Mouse (Mus musculus): Measurements from ENCODE around the gene Gucy2g. TPM values are rescaled to one million over a fixed set of nuclear protein-coding genes. Genes with fewer than 3 reads are reported as not detected.

Gene Gucy2g
- polyA plus RNA-seq, 1 experiment from 2014 or later, result 0.06 TPM

- Histone ChIP-seq H3K9ac (ENCODE audit: low read depth, low read length) (no peak overlapping the region), H3K9me3 (ENCODE audit: control insufficient read depth, low read length) (no peaks in the 10 kb centered on the region), H3K27ac (replicated peaks; ENCODE audit: low read depth, low read length) (no peak overlapping the region), H3K4me1 (ENCODE audit: control insufficient read depth, insufficient read depth, low read length) (no peaks in the 10 kb centered on the region), H3K4me2 (ENCODE audit: low read depth, low read length) (no peak overlapping the region), H3K36me3 (ENCODE audit: control insufficient read depth, insufficient read depth, low read length) (no peaks in the 10 kb centered on the region), H3K4me3 (ENCODE audit: low read depth, low read length) (no peak overlapping the region), H3K27me3 (replicated peaks; ENCODE audit: control insufficient read depth, insufficient read depth, low read length) (no peaks in the 10 kb centered on the region)
- DNase-seq (ENCODE audit: low spot score), result no peak
- no peak for ATAC-seq (ENCODE audit: low read depth)
- 63% methylated on average over 2 of the region's 2 CpGs for WGBS
These were observed 49.4 kb downstream of the Gucy2g start for GRCm38 (mm10) chr19:55191596-55191995.

- H3K4me2 ChIP-seq (ENCODE audit: low read depth, low read length), result no peak overlapping the region
- no peak overlapping the region for H3K27ac ChIP-seq (replicated peaks; ENCODE audit: low read depth, low read length)
- no peaks in the 10 kb centered on the region for H3K9me3 ChIP-seq (ENCODE audit: control insufficient read depth, low read length)
- no peaks in the 10 kb centered on the region for H3K4me1 ChIP-seq (ENCODE audit: control insufficient read depth, insufficient read depth, low read length)
- H3K9ac ChIP-seq (ENCODE audit: low read depth, low read length), result no peak overlapping the region
- ATAC-seq (ENCODE audit: low read depth) (no peak), DNase-seq (ENCODE audit: low spot score) (no peak)
- H3K36me3 ChIP-seq (ENCODE audit: control insufficient read depth, insufficient read depth, low read length), result no peaks in the 10 kb centered on the region
- WGBS, result 79% methylated on average over 5 of the region's 5 CpGs
- H3K27me3 ChIP-seq (replicated peaks; ENCODE audit: control insufficient read depth, insufficient read depth, low read length), result no peaks in the 10 kb centered on the region
- no peak overlapping the region for H3K4me3 ChIP-seq (ENCODE audit: low read depth, low read length)
These were observed 51.0 kb downstream of the Gucy2g start for GRCm38 (mm10) chr19:55190065-55190464.

- no peak for ATAC-seq (ENCODE audit: low read depth)
- Histone ChIP-seq H3K9me3 (ENCODE audit: control insufficient read depth, low read length) (no peaks in the 10 kb centered on the region), H3K27me3 (replicated peaks; ENCODE audit: control insufficient read depth, insufficient read depth, low read length) (no peaks in the 10 kb centered on the region), H3K4me1 (ENCODE audit: control insufficient read depth, insufficient read depth, low read length) (no peaks in the 10 kb centered on the region), H3K36me3 (ENCODE audit: control insufficient read depth, insufficient read depth, low read length) (no peaks in the 10 kb centered on the region), H3K9ac (ENCODE audit: low read depth, low read length) (no peak overlapping the region), H3K4me2 (ENCODE audit: low read depth, low read length) (no peak overlapping the region), H3K27ac (replicated peaks; ENCODE audit: low read depth, low read length) (no peak overlapping the region), H3K4me3 (ENCODE audit: low read depth, low read length) (no peak overlapping the region)
- WGBS, result 42% methylated on average over 3 of the region's 3 CpGs
- DNase-seq (ENCODE audit: low spot score), result no peak
These were observed 55.4 kb downstream of the Gucy2g start for GRCm38 (mm10) chr19:55185651-55186050.

- H3K27me3 ChIP-seq (replicated peaks; ENCODE audit: control insufficient read depth, insufficient read depth, low read length), result no peaks in the 10 kb centered on the region
- no peak overlapping the region for H3K27ac ChIP-seq (replicated peaks; ENCODE audit: low read depth, low read length)
- H3K9me3 ChIP-seq (ENCODE audit: control insufficient read depth, low read length), result no peaks in the 10 kb centered on the region
- H3K4me3 ChIP-seq (ENCODE audit: low read depth, low read length), result no peak overlapping the region
- no peak overlapping the region for H3K9ac ChIP-seq (ENCODE audit: low read depth, low read length)
- ATAC-seq (ENCODE audit: low read depth) (no peak), DNase-seq (ENCODE audit: low spot score) (peak; percentile 17)
- H3K4me2 ChIP-seq (ENCODE audit: low read depth, low read length), result no peak overlapping the region
- H3K4me1 ChIP-seq (ENCODE audit: control insufficient read depth, insufficient read depth, low read length), result no peaks in the 10 kb centered on the region
- WGBS, result 71% methylated on average over 7 of the region's 7 CpGs
- no peaks in the 10 kb centered on the region for H3K36me3 ChIP-seq (ENCODE audit: control insufficient read depth, insufficient read depth, low read length)
These were observed 56.0 kb downstream of the Gucy2g start for GRCm38 (mm10) chr19:55185074-55185473.

GRCm38 (mm10) chr19:55184442-55184841 is 56.6 kb downstream of the Gucy2g start:
- no peak overlapping the region for H3K4me3 ChIP-seq (ENCODE audit: low read depth, low read length)
- ATAC-seq (ENCODE audit: low read depth), result no peak
- no peak overlapping the region for H3K27ac ChIP-seq (replicated peaks; ENCODE audit: low read depth, low read length)
- H3K9me3 ChIP-seq (ENCODE audit: control insufficient read depth, low read length), result no peaks in the 10 kb centered on the region
- DNase-seq (ENCODE audit: low spot score), result no peak
- H3K4me1 ChIP-seq (ENCODE audit: control insufficient read depth, insufficient read depth, low read length), result no peaks in the 10 kb centered on the region
- H3K9ac ChIP-seq (ENCODE audit: low read depth, low read length), result no peak overlapping the region
- no peaks in the 10 kb centered on the region for H3K36me3 ChIP-seq (ENCODE audit: control insufficient read depth, insufficient read depth, low read length)
- no peak overlapping the region for H3K4me2 ChIP-seq (ENCODE audit: low read depth, low read length)
- 65% methylated on average over 7 of the region's 7 CpGs for WGBS
- H3K27me3 ChIP-seq (replicated peaks; ENCODE audit: control insufficient read depth, insufficient read depth, low read length), result no peaks in the 10 kb centered on the region

- whole genome bisulfite sequencing, result 70% methylated on average over 5 of the region's 5 CpGs
- H3K4me2 ChIP-seq (ENCODE audit: low read depth, low read length), result no peak within 1 kb of the TSS
These were observed 60.6 kb downstream of the Gucy2g start, which contains the start of gene Tectb for GRCm38 (mm10) chr19:55180433-55180832. TSS of gene Tectb (plus strand) at chr19:55180733.

GRCm38 (mm10) chr19:55177143-55177542 is 63.9 kb downstream of the Gucy2g start:
- 79% methylated on average over 3 of the region's 3 CpGs for WGBS
- H3K27me3 ChIP-seq (replicated peaks; ENCODE audit: control insufficient read depth, insufficient read depth, low read length), result no peaks in the 10 kb centered on the region
- no peak overlapping the region for H3K4me3 ChIP-seq (ENCODE audit: low read depth, low read length)
- ATAC-seq (ENCODE audit: low read depth) (no peak), DNase-seq (ENCODE audit: low spot score) (no peak)
- no peaks in the 10 kb centered on the region for H3K9me3 ChIP-seq (ENCODE audit: control insufficient read depth, low read length)
- H3K9ac ChIP-seq (ENCODE audit: low read depth, low read length), result no peak overlapping the region
- H3K4me2 ChIP-seq (ENCODE audit: low read depth, low read length), result no peak overlapping the region
- H3K36me3 ChIP-seq (ENCODE audit: control insufficient read depth, insufficient read depth, low read length), result no peaks in the 10 kb centered on the region
- H3K27ac ChIP-seq (replicated peaks; ENCODE audit: low read depth, low read length), result no peak overlapping the region
- no peaks in the 10 kb centered on the region for H3K4me1 ChIP-seq (ENCODE audit: control insufficient read depth, insufficient read depth, low read length)

More at GRCm38 (mm10) chr19:55180433-55180832, 60.6 kb downstream of the Gucy2g start, which contains the start of gene Tectb:
- Histone ChIP-seq H3K27me3 (replicated peaks; ENCODE audit: control insufficient read depth, insufficient read depth, low read length) (no peaks in the 10 kb centered on the region), H3K4me1 (ENCODE audit: control insufficient read depth, insufficient read depth, low read length) (no peaks in the 10 kb centered on the region), H3K27ac (replicated peaks; ENCODE audit: low read depth, low read length) (no peak within 1 kb of the TSS), H3K4me3 (ENCODE audit: low read depth, low read length) (no peak within 1 kb of the TSS), H3K36me3 (ENCODE audit: control insufficient read depth, insufficient read depth, low read length) (no peaks in the 10 kb centered on the region), H3K9me3 (ENCODE audit: control insufficient read depth, low read length) (no peaks in the 10 kb centered on the region), H3K9ac (ENCODE audit: low read depth, low read length) (no peak within 1 kb of the TSS)
- no peak for DNase-seq (ENCODE audit: low spot score)
- no peak for ATAC-seq (ENCODE audit: low read depth)

- H3K4me3 ChIP-seq (ENCODE audit: low read depth, low read length), result no peak overlapping the region
- WGBS, result 76% methylated on average over 1 of the region's 1 CpGs
- no peaks in the 10 kb centered on the region for H3K4me1 ChIP-seq (ENCODE audit: control insufficient read depth, insufficient read depth, low read length)
- no peaks in the 10 kb centered on the region for H3K36me3 ChIP-seq (ENCODE audit: control insufficient read depth, insufficient read depth, low read length)
- no peaks in the 10 kb centered on the region for H3K27me3 ChIP-seq (replicated peaks; ENCODE audit: control insufficient read depth, insufficient read depth, low read length)
- H3K9ac ChIP-seq (ENCODE audit: low read depth, low read length), result no peak overlapping the region
- H3K27ac ChIP-seq (replicated peaks; ENCODE audit: low read depth, low read length), result no peak overlapping the region
- peaks cover 7% of the 10 kb centered on the region; the same call in 1 of the 2 replicates for H3K9me3 ChIP-seq (ENCODE audit: control insufficient read depth, low read length)
- ATAC-seq (ENCODE audit: low read depth) (no peak), DNase-seq (ENCODE audit: low spot score) (no peak)
- H3K4me2 ChIP-seq (ENCODE audit: low read depth, low read length), result no peak overlapping the region
These were observed 69.5 kb downstream of the Gucy2g start for GRCm38 (mm10) chr19:55171585-55171984.

- no peak overlapping the region for H3K4me2 ChIP-seq (ENCODE audit: low read depth, low read length)
- no peaks in the 10 kb centered on the region for H3K27me3 ChIP-seq (replicated peaks; ENCODE audit: control insufficient read depth, insufficient read depth, low read length)
- no peaks in the 10 kb centered on the region for H3K36me3 ChIP-seq (ENCODE audit: control insufficient read depth, insufficient read depth, low read length)
- H3K4me1 ChIP-seq (ENCODE audit: control insufficient read depth, insufficient read depth, low read length), result no peaks in the 10 kb centered on the region
- DNase-seq (ENCODE audit: low spot score) (no peak), ATAC-seq (ENCODE audit: low read depth) (no peak)
- no peak overlapping the region for H3K27ac ChIP-seq (replicated peaks; ENCODE audit: low read depth, low read length)
- no peak overlapping the region for H3K9ac ChIP-seq (ENCODE audit: low read depth, low read length)
- H3K9me3 ChIP-seq (ENCODE audit: control insufficient read depth, low read length), result peaks cover 7% of the 10 kb centered on the region; the same call in 1 of the 2 replicates
- no peak overlapping the region for H3K4me3 ChIP-seq (ENCODE audit: low read depth, low read length)
These were observed 70.6 kb downstream of the Gucy2g start for GRCm38 (mm10) chr19:55170399-55170798.
